Mouse (Mus musculus) spleen, adult 12 weeks (tissue): ENCODE results near the gene BC004004.
"Not testable (repeated sequence)": the region's sequence is repeated elsewhere in the genome, so short reads cannot be mapped to it uniquely, and the experiment has no call there.

Experiments
- DNase-seq: peaks from one replicate; pipeline ENCODE4 v3.0.0; 2022; ENCODE audit warnings: low spot score

The BC004004 gene

DNA sequence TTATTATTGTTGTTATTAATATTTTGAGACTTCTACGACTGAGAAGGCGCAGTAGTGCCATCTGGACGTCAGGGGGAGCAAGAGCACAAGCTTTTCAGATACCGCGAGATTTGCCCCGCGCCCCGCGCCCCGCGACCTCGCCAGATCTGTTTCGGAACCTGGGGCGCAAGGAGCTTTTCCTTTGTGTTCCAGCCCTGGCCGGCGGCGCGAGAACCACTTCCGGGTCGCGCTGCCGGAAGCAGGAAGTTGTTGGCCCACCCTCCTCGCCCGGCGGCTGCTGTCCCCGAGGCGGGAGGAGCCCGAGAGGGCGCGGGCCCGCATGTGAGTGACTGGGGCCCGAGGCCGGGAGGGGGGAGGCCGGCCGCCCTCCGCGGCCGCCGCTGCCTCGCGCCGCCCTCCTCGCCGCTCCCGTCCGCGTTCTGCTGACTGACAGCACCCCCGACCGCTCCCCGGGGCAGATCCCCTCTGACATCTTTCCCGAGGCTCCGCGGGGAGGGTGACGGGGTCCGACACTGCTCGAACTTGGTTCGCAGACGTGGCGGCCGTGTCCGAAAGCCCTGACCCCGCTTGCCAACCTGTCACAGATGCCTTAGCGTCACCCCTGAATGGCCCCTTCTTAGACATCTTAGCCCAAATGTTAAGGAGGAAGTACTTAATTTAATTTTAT, at the start of gene BC004004:
TSS of gene BC004004 (plus strand) at position 107 of the 667 bp plus-strand sequence.
- DNase-seq, result peak; percentile 92

DNA sequence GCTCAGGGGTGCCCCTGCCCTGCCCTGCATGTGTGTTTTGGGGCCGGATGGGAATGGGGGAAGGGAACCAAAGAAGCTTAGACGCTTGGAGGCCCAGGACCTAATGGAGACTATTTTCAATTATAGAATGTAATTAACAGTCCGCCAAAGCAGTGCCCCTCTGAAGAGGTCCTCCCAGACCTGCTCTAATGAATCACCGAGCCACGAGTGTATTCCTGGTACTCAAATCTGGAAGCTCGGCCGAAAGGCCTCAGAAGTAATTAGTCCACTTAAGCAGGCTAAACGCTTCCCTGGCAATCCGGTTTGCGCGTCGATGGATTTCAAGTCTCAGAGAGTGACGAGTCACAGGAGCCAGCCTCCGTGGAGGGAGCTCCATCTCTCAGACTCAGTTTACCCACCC, 48.0 kb upstream of the BC004004 start:
- no peak for DNase-seq

DNA sequence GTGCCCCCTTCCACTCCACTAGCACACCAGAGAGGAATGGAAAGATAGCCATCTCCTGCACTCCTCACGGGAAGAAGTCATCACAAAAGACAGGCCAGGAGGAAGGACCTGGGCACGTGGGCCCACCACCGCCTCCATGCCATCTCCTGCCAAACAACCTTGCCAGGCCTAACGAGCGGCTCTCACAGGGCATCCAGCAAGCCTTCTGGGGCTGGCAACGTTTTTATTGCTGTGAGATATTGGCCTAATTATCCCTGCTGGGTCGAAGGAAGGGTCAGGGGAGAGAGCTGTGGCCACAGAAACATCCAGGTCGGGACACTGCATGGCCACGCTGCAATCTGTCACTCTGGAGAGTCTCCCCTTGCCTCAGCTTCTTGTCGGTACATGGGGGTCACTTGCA, 37.5 kb upstream of the BC004004 start:
- no peak for DNase-seq

DNA sequence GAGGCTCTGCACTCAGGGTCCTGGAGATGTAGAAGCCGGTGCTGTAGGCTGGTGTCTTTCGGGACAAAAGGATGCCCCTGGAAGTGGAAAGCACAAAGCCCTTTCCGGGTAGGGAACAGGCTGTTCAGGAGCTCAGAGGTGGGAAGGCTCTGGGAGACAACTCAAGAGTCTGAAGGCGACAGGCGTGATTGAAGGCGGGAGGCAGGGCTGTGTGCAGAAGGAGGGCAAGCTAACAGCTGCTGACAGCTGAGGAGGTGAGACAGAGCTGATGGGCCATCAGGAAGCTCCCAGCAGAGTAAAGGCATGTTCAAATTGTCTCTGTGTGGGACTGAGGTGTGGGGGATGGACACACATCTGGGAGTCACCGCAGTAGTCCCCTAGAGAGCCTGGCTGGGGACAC, 32.5 kb upstream of the BC004004 start:
- no peak for DNase-seq

DNA sequence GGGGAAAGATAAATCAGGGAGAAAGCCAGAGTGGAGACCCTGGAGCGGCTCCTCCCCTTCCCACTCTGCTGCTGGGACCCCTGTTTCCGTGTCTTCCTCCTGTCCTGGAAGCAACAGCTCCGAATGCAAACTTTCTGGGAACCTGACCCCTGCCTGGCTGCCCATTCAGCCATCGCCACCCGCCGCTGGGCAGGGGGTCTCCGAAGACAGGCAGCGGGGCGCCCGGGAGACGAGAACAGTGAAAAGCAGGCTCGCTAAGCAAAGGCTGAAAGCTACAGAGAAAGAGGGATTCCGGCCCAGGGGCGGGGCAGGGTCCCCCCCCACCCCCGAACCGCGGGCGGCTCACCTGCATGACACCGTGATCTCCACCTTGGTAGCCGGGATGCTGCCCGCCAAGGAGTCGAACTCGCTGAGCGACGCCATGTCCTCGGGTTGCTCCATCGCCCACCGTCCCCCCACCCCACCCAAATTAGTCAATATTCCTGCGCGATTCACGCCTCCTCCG, 31.3 kb upstream of the BC004004 start:
- no peak for DNase-seq

DNA sequence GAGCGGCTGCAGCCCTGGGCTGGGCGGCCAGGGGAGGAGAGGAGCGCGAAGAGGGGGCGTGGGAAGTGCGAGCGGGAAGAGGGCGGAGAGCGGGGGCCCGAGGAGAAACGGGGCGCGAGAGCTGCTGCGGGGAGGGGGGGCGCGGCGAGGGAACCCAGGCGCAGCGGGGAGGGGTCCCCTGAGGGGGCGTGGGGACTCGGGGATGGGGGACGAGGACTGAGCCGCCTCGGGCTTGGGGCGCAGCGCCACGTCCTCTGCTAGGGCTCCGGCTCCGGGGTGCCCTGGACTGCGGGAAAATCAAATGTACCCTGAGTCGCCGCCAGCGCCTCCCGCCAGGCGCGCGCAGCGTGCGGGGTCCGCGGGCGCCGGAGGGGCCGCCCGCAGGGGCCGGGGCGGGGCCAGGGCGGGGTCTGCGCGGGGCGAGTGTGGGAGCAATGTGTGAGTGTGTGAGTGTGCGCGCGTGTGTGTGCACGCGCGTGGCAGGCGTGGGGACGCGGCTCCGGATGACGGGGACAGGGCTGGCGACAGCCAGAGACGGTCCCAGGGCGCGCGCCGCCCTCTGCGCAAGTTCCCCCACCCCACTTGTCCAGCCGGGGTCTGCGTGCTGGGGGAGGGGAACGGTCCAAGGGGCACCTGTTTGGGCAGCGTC, 30.7 kb upstream of the BC004004 start, which contains the start of gene Cpne5:
TSS of gene Cpne5 (minus strand) at position 396 of the 649 bp plus-strand sequence.
- DNase-seq, result no peak

DNA sequence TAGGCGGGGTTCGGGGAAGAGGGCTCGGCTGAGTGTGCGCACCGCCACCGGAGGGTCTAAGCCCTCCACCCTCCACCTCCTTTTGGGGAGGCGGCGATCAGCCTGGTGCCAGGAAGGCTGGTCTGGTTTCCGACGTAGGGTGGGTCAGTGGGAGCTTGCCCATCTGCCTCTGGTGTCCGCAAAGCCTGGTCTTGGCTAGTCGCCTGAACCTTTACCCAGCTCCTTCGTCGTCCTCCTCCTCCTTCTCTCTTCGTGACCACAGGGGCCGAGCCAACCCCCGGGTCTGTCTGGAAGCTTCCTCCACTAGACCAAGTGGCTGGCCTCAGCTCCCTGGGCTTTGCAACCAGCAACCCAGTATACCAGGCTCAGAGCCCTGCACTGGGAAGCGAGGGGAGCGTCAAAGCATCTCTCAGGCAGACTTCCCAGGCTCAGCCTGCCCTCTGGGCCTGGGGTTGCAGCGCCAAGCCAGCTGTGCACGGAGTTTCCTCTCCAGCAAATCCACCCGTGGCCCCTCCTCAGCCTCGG, 30.1 kb upstream of the BC004004 start:
- DNase-seq, result no peak

DNA sequence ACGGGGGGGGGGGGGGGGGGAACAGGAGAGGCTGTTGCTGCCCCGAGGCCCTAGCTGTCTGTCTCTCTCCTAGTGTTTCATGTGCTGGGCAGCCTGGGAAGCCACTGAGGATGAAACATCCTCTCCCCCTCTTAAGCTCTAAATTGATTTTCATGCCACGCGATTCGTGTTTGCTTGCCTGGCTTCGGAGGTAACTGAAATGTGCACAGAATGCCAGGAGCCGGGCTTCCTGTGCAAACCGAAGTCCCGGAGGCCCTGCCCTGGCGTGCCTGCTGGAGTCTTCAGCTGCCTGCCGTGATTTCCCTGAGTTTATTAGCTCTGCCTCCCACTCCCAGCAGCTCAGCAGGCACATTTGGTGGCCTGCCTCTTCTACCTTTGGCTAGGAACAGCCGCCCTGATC, 23.7 kb upstream of the BC004004 start:
- no peak for DNase-seq

DNA sequence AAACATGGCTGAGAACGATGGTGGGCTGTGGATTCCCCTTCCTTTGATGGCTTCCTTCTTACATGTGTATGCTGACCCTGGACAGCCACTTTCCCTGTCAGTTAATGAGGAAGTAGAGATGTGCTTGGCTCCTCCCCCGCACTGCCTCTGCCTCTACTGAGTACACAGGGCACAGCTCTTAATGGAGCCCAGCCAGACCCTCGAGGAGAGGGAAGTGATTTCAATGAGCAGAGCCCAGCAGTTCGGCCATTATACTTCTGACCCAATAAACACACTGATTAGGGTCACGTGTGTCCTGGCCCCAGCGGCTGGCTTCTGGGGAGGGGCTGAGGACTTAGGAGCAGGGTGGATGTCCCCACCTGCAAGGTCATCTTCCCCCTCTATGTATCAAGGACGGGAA, 22.9 kb upstream of the BC004004 start:
- DNase-seq, result no peak

DNA sequence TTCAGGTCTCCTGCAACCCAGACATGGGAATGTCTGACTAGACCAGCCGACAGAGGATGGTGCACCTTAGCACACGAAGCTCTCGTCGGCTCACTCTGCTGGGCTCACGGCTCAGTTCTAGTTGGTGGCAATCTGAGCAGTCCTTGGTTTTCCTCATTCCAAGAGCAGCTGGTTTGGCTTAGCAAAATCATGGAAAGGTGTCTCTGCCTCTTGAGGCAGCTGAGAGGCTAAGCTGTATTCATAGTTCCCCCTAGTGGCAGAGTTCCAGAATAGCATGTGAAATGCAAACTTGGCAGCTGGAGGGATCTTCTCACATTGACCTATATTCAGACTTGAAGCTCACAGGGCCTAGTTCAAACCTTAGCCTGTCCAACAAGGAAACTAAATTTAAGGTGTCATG, 22.0 kb upstream of the BC004004 start:
- DNase-seq, result no peak

DNA sequence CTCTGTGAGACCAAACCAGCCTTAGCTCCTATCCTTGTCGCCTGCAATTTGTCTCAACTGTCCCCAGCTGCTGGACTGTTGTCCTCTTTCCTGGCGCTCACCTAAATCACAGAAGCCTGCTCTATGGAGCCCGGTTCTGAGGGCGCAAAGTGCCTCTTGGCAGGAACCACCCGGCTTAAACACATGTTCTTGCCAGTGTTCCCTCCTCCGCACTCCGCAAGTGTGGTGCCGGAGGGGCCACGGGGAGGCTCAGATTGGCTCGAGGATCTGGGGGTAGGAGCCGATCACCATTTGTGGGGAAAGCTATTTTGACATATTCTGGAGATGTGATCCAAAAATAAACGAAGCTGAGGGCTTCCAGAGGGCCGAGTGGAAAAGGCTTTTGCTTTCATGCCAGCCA, 20.7 kb upstream of the BC004004 start:
- no peak for DNase-seq

DNA sequence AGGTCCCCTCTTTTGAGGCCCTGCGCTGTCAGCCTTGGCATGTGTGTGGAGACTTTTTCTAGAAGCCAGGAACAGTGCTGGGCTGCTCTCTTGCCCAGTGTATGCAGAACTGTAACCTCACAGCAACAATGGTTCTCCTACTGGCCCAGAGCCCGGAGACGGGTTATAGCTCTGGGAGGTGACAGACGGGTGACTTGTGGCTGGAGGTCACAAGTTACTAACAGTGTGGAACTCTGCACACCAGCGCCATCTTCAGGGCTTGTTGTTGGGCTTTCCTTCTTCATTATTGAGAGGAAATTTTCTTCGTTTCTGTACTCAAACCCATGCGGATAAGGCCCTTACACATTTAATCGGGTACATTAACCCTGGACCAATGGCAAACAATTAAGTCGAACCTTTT, 19.1 kb upstream of the BC004004 start:
- DNase-seq, result no peak

DNA sequence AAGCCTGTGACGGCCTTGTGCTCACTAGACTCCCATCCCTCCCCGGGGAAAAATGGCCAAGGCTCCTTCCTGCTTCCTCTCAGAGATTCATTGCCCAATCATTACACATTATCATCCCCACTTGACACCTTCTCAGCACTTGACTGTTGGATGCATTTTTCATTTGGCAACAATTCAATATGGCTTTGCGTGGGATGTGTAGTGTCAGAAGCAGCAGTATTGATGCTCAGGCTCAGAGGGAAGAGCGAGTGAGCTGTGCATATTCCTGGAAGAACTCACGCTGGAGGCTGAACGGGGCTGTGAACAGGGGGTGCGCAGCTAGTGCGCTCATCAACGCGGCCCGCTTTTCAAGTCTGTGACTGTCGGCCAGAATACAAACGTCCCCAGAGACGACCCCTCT, 17.6 kb upstream of the BC004004 start:
- DNase-seq, result not testable (repeated sequence)

DNA sequence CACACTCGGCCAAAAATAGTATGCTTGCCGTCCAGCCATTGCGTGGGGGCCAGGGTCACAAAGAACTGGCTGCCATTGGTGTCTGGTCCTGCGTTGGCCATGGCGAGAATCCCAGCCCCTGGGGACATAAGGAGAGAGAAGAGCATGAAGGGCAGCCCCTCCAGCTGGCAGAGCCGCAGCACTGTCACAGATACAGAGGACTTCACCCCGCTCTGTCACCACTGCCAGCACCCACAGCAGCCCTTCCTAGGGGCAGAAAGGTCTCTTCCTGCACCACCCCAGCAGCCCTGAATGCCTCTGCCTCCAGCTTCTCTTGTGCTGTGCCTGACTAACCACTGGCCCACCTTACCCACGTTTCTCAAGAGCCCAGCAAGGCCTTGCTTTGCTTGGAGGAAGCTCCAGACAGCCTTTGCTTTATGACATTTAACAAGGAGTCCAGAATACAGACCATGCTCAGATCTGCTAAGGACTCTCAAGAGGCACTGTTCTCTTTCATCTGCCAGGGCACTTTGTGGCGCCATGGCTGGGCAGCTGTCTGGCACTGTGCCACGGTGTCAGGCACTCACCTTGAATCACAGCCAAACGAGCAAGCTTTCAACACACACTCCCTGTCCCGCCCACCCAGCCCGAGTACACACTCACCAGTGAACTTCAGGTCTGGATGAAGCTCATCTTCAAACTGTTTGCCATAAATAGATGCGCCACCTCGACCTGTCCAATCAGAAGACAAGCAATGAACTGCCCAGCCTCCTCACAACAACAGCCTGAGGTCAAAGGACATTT, 16.8 kb upstream of the BC004004 start:
- no peak for DNase-seq

DNA sequence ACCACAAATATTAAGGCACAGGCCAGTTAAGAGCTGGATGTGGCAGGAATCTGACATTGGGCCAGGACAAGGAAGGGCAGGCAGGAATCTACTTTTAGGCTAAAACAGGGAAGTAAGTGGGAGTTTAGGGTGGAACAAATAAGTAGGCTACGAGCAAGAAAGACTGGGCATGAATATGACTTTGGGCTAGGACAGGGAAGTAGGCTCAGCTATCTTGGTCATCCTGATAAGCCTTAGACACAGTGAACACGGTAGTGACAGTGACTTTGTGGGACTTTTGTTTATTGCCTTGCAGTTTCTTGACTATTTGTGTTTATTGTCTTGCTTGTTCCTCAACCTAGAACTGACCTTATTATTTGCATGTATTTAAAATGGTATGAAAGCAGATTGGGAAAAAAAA, 15.4 kb upstream of the BC004004 start:
- DNase-seq, result no peak

DNA sequence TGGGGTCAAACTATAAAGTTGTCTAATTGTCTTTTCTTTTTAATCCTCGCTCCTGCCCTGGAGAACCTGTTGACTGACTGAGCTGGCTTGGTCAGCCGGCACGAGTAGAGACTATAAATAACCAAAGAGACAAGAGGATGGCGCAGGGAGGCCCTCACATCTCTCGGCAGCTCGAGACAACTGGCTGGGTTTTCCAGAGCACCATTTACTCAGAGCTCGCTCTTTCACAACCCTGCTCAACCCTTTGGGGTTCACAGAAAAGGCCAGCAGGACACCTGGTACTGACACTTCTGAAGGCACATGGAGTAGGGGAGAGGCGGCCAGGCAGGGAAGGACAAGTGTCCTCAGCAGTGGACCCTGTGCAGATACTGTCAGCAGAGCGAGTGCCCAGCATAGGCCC, 14.9 kb upstream of the BC004004 start:
- no peak for DNase-seq

DNA sequence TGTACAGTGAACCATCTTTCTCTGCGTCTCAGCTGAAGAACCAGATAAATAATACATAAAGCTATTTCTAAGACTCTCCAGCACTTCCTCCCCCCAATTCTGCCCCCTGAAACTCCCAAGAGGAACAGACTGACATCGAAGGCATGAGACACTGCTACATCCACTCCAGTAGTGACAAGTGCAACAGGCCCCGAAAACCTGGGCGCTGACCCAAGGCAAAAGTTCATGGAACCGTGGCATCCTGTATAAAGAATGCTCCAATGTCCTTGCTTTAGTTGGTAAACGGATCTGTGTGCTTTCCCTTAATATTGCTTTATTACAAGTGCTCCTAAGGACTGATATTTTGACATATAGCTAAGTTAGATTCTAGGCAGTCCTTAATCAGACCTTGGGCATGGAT, 13.8 kb upstream of the BC004004 start:
- DNase-seq, result not testable (repeated sequence)

DNA sequence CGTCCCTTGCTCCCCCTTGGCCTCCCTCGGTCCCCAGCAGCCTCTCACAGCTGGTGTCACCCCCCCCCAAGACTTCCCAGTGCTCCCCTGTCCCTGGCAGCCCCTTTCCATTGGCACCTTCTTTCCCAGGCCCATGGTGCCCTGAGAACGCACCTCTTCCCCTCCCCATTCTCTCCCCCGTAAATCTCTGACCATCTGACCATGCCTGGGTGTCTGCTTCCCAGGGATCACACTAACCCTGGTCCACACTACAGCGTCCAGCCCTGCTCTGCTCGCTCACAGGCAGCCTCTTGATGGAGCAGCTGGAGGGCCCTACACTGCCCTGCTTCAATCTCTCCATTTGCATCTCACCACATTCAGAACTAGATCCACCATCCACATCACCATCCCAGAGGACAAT, 12.1 kb upstream of the BC004004 start:
- no peak for DNase-seq

DNA sequence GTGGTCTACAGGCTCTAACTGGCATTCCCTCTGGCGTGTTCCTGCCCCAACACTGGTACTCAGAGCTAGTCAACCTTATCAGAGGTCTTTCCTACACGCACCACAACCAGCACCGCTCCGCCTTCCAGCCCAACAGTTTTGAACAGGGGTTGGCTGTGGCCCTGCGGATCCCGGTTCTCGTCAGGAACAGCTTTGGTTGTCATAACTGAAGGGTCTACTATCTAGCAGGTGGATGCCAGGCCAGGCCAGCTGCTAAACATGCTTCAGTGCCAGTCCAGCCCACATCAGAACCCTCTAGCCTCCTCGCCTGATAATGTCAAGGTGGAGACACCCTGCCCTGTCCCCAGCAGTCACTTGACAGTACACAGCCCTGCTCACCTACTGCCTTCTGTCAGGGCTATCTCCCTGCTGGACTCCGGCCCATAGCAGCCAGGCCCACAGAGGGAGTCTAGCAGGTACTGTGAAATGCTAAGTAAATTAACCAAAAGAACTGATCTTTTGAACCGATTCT, 11.5 kb upstream of the BC004004 start:
- DNase-seq, result no peak

DNA sequence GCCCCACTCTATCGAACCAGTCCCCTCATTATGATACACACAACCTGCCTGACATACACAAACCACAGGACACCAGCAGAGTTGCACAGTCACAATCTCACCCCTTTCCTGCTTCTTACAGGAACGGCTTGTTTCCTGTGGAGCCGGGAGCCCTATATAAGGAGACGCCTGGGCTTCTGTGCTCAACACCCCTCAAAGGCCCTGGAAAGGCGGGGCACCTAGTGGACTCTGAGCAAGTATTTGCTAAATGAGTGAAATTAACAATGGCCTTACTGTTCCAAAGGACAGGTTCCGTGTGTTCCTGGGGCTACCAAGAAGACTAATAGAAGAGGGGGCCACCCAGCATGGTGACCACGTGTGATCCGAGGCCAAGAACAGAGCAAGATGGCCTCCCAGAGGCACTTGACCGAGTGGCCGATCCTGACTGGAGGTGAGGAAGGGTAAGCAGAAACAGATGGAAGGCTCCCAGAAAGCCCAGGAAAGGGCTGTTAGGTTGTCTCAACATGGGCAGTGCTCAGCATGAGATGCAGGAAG, 10.5 kb upstream of the BC004004 start:
- DNase-seq, result no peak

DNA sequence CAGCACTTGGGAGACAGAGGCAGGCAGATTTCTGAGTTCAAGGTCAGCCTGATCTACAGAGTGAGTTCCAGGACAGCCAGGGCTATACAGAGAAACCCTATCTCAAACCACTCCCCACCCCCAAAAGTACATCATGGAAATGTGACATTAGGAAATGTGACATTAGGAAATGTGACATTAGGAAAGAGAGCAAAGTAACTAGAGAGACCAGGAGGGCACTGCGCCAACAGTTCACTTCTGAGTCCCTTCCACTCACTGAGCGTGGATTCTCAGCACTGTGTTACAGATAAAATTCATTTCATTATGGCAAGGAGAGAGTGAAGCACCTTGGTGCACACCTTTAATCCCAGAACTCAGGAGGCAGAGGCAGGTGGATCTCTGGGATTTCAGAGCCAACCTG, 9.7 kb upstream of the BC004004 start:
- DNase-seq, result no peak

DNA sequence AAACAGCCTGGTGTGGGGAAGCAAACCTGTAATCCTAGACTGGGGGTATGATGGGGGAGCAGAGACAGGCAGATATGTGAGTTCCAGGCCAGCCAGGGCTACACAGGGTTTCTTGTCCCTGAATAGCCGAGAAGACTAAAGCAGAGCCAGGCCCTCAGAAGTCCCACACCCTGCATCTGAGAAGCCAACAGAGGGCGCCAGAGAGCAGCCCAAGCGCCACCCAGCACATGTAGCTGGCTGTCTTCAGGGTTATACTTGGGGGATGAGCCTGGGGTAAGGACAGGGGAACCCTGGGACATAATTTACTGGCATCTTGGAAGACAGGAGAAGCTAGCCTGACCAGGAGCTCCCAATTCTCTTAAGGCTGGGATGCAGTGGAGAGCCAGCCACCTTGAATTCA, 9.1 kb upstream of the BC004004 start:
- peak; percentile 58 for DNase-seq
